Mouse (Mus musculus): ENCODE data around the gene Extl2.

Extl2 gene

GRCm38 (mm10) chr3:116057078-116057477, 49.8 kb downstream of the Extl2 start:
- in situ Hi-C loops (cut with MboI; ENCODE audit: low pct_unique_long_range_greater_than_20kb in 1 of 2, low sequenced_read_pairs in 2 of 2, unreplicated experiment in 1 of 2), result no loop called here

DNA sequence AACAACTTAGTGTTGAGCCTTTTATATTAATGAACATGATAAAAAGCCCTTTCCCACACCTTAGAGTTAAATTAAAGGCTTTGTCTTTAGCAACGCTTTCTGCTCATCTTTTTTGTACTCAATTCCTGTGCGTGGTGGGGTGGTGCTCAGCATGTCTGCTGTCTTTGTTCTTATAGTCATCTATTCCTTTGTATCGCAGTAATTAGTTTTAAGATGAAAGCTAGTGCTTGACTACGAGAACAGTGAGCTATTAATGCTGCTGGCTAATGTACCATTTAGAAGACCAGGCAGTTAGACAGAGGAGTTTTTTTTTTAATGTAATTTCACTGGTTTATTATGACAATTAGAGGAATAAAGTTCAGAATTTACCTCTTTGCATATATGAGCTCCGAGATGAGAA, 53.1 kb downstream of the Extl2 start:
- in situ Hi-C loops (cut with MboI; ENCODE audit: low pct_unique_long_range_greater_than_20kb in 1 of 2, low sequenced_read_pairs in 2 of 2, unreplicated experiment in 1 of 2), result no loop called here

DNA sequence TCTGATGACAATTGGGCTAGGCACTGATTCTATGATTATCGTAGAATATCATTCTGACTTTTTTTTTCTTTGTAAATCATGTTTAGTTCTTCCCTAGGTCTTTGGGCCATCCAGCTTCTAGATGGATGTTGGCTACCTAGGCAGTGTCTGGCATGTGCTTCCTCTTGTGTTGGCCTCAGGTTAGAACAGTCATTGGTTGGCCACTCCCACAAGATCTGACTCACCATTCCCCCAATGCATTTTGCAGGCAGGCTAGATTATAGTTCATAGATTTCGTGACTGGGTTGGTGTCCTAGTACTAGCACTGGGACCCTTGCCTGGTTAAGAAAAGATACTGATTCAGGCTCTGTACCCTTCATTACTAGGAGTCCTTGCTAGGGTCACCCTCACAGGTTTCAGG, 54.9 kb downstream of the Extl2 start:
- in situ Hi-C loops (cut with MboI; ENCODE audit: low pct_unique_long_range_greater_than_20kb in 1 of 2, low sequenced_read_pairs in 2 of 2, unreplicated experiment in 1 of 2), result no loop called here

DNA sequence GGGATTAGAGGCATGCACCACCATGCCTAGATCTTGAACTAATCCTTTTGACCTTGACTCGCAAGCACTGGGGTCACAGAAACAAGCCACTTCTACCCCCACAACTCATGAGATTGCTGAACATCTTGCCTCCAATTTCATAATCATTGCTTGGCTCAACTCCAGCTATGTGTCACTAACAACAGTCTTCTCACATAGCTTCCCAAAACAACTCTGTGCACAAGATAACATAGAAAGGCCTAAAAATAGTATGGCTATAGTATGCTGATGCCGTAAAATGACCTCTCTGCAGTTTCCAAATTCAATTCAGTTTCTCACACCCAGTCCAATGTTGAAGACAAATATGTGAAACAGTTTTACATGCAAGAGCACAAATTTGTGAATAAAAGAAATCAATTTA, 65.3 kb downstream of the Extl2 start:
- in situ Hi-C loops (cut with MboI; ENCODE audit: low pct_unique_long_range_greater_than_20kb in 1 of 2, low sequenced_read_pairs in 2 of 2, unreplicated experiment in 1 of 2), result no loop called here

- in situ Hi-C loops (cut with MboI; ENCODE audit: low pct_unique_long_range_greater_than_20kb in 1 of 2, low sequenced_read_pairs in 2 of 2, unreplicated experiment in 1 of 2), result no loop called here
Measured at GRCm38 (mm10) chr3:116076739-116077138, 69.5 kb downstream of the Extl2 start.

DNA sequence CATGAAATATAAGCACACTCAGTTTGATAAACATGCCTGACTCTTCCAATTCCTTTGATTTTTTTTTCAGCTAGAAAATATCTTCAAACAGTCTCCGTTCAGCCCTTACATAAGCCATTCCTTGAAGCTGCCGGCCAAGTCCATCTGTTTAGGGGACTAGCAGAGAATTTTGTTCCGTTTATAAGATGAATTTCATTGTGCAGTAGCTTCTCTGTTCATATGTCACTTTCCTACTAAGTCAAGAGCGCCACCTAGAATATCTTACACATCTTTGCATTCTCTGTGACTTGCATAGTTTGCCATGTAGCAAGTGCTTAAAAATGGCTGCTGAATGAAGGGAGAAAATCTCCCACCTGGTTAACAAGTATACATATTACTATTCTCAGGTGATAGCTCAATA, 71.2 kb downstream of the Extl2 start:
- in situ Hi-C loops (cut with MboI; ENCODE audit: low pct_unique_long_range_greater_than_20kb in 1 of 2, low sequenced_read_pairs in 2 of 2, unreplicated experiment in 1 of 2), result no loop called here
